Mouse (Mus musculus): ENCODE results near the gene Nudt9. TPM values are rescaled to one million over a fixed set of nuclear protein-coding genes. Genes with fewer than 3 reads are reported as not detected.

Gene Nudt9
- polyA plus RNA-seq, 1 experiment = 32.0 TPM

- H3K4me3 ChIP-seq (ENCODE audit: low read depth, low read length) = no peak overlapping the region
These were observed 66.4 kb downstream of the Nudt9 start for GRCm38 (mm10) chr5:104112511-104112910.

GRCm38 (mm10) chr5:104113491-104114172 lies 67.5 kb downstream of the Nudt9 start, which contains the start of gene Sparcl1:
Gene Sparcl1 (minus strand): TSS chr5:104113733.
- H3K9ac ChIP-seq (ENCODE audit: low read depth, poor library complexity, severe bottlenecking) = no peak within 1 kb of the TSS
- H3K4me1 ChIP-seq (ENCODE audit: control insufficient read depth, insufficient read depth, low read length) = peaks cover 12% of the 10 kb centered on the region
- no peak within 1 kb of the TSS for H3K27ac ChIP-seq (ENCODE audit: insufficient read depth, low read length)

More at GRCm38 (mm10) chr5:104112511-104112910, 66.4 kb downstream of the Nudt9 start:
- TF ChIP-seq CTCF (IDR thresholded peaks at IDR 0.05; ENCODE audit: low read depth, low read length) (no peak), POLR2A (IDR thresholded peaks at IDR 0.05; ENCODE audit: insufficient read depth, low read length) (no peak), EP300 (IDR thresholded peaks at IDR 0.05; ENCODE audit: insufficient read depth, low read depth, low read length) (no peak)
- peaks cover 18% of the 10 kb centered on the region for H3K4me1 ChIP-seq (ENCODE audit: control insufficient read depth, insufficient read depth, low read length)
- H3K27me3 ChIP-seq (ENCODE audit: control insufficient read depth, insufficient read depth, low read length, poor library complexity, severe bottlenecking) = no peaks in the 10 kb centered on the region
- H3K9me3 ChIP-seq (replicated peaks; ENCODE audit: control insufficient read depth, insufficient read depth, low read length, poor library complexity, severe bottlenecking) = no peaks in the 10 kb centered on the region
- H3K27ac ChIP-seq (ENCODE audit: insufficient read depth, low read length) = no peak overlapping the region
- H3K36me3 ChIP-seq (ENCODE audit: control insufficient read depth, insufficient read depth, low read length, poor library complexity, severe bottlenecking) = no peaks in the 10 kb centered on the region
- H3K9ac ChIP-seq (ENCODE audit: low read depth, poor library complexity, severe bottlenecking) = no peak overlapping the region

More at GRCm38 (mm10) chr5:104113491-104114172, 67.5 kb downstream of the Nudt9 start, which contains the start of gene Sparcl1:
- no peak for TF ChIP-seq CTCF (IDR thresholded peaks at IDR 0.05; ENCODE audit: low read depth, low read length)
- no peak for TF ChIP-seq POLR2A (IDR thresholded peaks at IDR 0.05; ENCODE audit: insufficient read depth, low read length)
- TF ChIP-seq EP300 (IDR thresholded peaks at IDR 0.05; ENCODE audit: insufficient read depth, low read depth, low read length) = no peak
- Histone ChIP-seq H3K36me3 (ENCODE audit: control insufficient read depth, insufficient read depth, low read length, poor library complexity, severe bottlenecking) (no peaks in the 10 kb centered on the region), H3K9me3 (replicated peaks; ENCODE audit: control insufficient read depth, insufficient read depth, low read length, poor library complexity, severe bottlenecking) (no peaks in the 10 kb centered on the region), H3K27me3 (ENCODE audit: control insufficient read depth, insufficient read depth, low read length, poor library complexity, severe bottlenecking) (no peaks in the 10 kb centered on the region), H3K4me3 (ENCODE audit: low read depth, low read length) (no peak within 1 kb of the TSS)

Other genes with a start within 250 kb of the Nudt9 start
- 18.6 and 20.2 TPM in 2 replicates for gene Klhl8, start 135.0 kb upstream of the Nudt9 start, polyA plus RNA-seq (2011; ENCODE audit: insufficient read depth, insufficient read length, low read depth, missing spikeins)
- not detected in 2 replicates for gene Hsd17b13, start 68.9 kb upstream of the Nudt9 start, polyA plus RNA-seq (2011; ENCODE audit: insufficient read depth, insufficient read length, low read depth, missing spikeins)
- 22.0 and 25.3 TPM in 2 replicates for gene Hsd17b11, start 24.4 kb upstream of the Nudt9 start, polyA plus RNA-seq (2011; ENCODE audit: insufficient read depth, insufficient read length, low read depth, missing spikeins)
- gene Gm17660, start 31.3 kb downstream of the Nudt9 start, polyA plus RNA-seq (2011; ENCODE audit: insufficient read depth, insufficient read length, low read depth, missing spikeins) = not detected in 2 replicates
- 0.40 TPM in 1 of 2 replicates, not detected in the other for gene Sparcl1, start 67.4 kb downstream of the Nudt9 start, polyA plus RNA-seq (2011; ENCODE audit: insufficient read depth, insufficient read length, low read depth, missing spikeins)
- gene Dspp, start 124.4 kb downstream of the Nudt9 start, polyA plus RNA-seq (2011; ENCODE audit: insufficient read depth, insufficient read length, low read depth, missing spikeins) = not detected in 2 replicates
- gene Dmp1, start 156.3 kb downstream of the Nudt9 start, polyA plus RNA-seq (2011; ENCODE audit: insufficient read depth, insufficient read length, low read depth, missing spikeins) = not detected in 2 replicates